Comparison of ENCODE assay signal across 12 mouse cellular contexts in genomic region chr14:7821341-7821740, GRCm38 (mm10). TPM values are rescaled to one million over a fixed set of nuclear protein-coding genes. Genes with fewer than 3 reads are reported as not detected.
DNase-seq lines count a peak whose midpoint lies in the region; ATAC-seq lines count a peak whose summit lies in the region.
"Had no signal": no experiment of that assay in that cellular context is flagged by ENCODE, and none has a peak within 500 bp of the region (broad histone marks: within the 10 kb centered on the region; RNA-seq: fewer than 3 reads in every experiment).

No protein-coding gene starts in this region.

- no peak overlapping the region for H3K27ac ChIP-seq in hindbrain, embryonic 13.5 days
- no peak overlapping the region for H3K27ac ChIP-seq in hindbrain, embryonic 10.5 days
- peak overlapping the region; percentile 41; the same call in 1 of the 2 replicates for H3K27ac ChIP-seq in embryonic facial prominence, embryonic 13.5 days
- no peak overlapping the region for H3K27ac ChIP-seq in hindbrain, embryonic 16.5 days (ENCODE audit: low read depth, low read length)
- no peak overlapping the region for H3K27ac ChIP-seq in neural tube, embryonic 14.5 days (ENCODE audit: low read depth, low read length)
- H3K27ac ChIP-seq: kidney, embryonic 15.5 days had no signal

- WGBS in hindbrain, embryonic 13.5 days = 78% methylated on average over 8 of the region's 8 CpGs
- WGBS in hindbrain, embryonic 10.5 days = 77% methylated on average over 8 of the region's 8 CpGs
- 58% methylated on average over 8 of the region's 8 CpGs for WGBS in embryonic facial prominence, embryonic 13.5 days
- 60% methylated on average over 8 of the region's 8 CpGs for WGBS in hindbrain, embryonic 16.5 days
- WGBS in neural tube, embryonic 14.5 days = 41% methylated on average over 8 of the region's 8 CpGs

- no peak for ATAC-seq in hindbrain, embryonic 13.5 days (ENCODE audit: low FRiP score)
- no peak for ATAC-seq in embryonic facial prominence, embryonic 13.5 days (ENCODE audit: insufficient number of reproducible peaks, insufficient read depth, low FRiP score, low TSS enrichment, low read depth)
- no peak for ATAC-seq in hindbrain, embryonic 16.5 days
- no peak for ATAC-seq in neural tube, embryonic 14.5 days (ENCODE audit: low read depth)

- H3K4me1 ChIP-seq in hindbrain, embryonic 13.5 days (replicated peaks) = peaks cover 57% of the 10 kb centered on the region
- H3K4me1 ChIP-seq in hindbrain, embryonic 10.5 days (replicated peaks) = peaks cover 62% of the 10 kb centered on the region
- peaks cover 68% of the 10 kb centered on the region for H3K4me1 ChIP-seq in embryonic facial prominence, embryonic 13.5 days
- H3K4me1 ChIP-seq in hindbrain, embryonic 16.5 days (ENCODE audit: control insufficient read depth, insufficient read depth, low read depth, low read length) = peaks cover 42% of the 10 kb centered on the region
- H3K4me1 ChIP-seq in neural tube, embryonic 14.5 days (ENCODE audit: control insufficient read depth, insufficient read depth, low read length) = peaks cover 36% of the 10 kb centered on the region

- DNase-seq in hindbrain, embryonic 10.5 days (ENCODE audit: low spot score) = no peak
- no peak for DNase-seq in urinary bladder, postnatal 36 days (ENCODE audit: low spot score in 2 of 2)
- DNase-seq in layer of hippocampus, postnatal 36 days = no peak
- DNase-seq: lung, postnatal 14 days had no signal

- no peaks in the 10 kb centered on the region for H3K9me3 ChIP-seq in hindbrain, embryonic 13.5 days
- H3K9me3 ChIP-seq in hindbrain, embryonic 10.5 days = no peaks in the 10 kb centered on the region
- no peaks in the 10 kb centered on the region for H3K9me3 ChIP-seq in embryonic facial prominence, embryonic 13.5 days
- no peaks in the 10 kb centered on the region for H3K9me3 ChIP-seq in hindbrain, embryonic 16.5 days (ENCODE audit: control insufficient read depth, low read length)
- H3K9me3 ChIP-seq in neural tube, embryonic 14.5 days (ENCODE audit: control insufficient read depth, low read length) = no peaks in the 10 kb centered on the region
- H3K9me3 ChIP-seq: kidney, embryonic 15.5 days had no signal

- H3K4me3 ChIP-seq in hindbrain, embryonic 13.5 days = peak overlapping the region; percentile 4; the same call in 1 of the 2 replicates
- H3K4me3 ChIP-seq in hindbrain, embryonic 10.5 days = no peak overlapping the region
- H3K4me3 ChIP-seq in embryonic facial prominence, embryonic 13.5 days = no peak overlapping the region
- H3K4me3 ChIP-seq in hindbrain, embryonic 16.5 days (ENCODE audit: low read length) = no peak overlapping the region
- no peak overlapping the region for H3K4me3 ChIP-seq in neural tube, embryonic 14.5 days (ENCODE audit: low read depth, low read length)
- H3K4me3 ChIP-seq: kidney, embryonic 15.5 days had no signal

- no peaks in the 10 kb centered on the region for H3K27me3 ChIP-seq in hindbrain, embryonic 13.5 days
- peaks cover 8% of the 10 kb centered on the region; the same call in 1 of the 2 replicates for H3K27me3 ChIP-seq in hindbrain, embryonic 10.5 days (ENCODE audit: insufficient read depth, poor library complexity, severe bottlenecking)
- no peaks in the 10 kb centered on the region for H3K27me3 ChIP-seq in embryonic facial prominence, embryonic 13.5 days
- no peaks in the 10 kb centered on the region for H3K27me3 ChIP-seq in hindbrain, embryonic 16.5 days (replicated peaks; ENCODE audit: control insufficient read depth, insufficient read depth, low read length)
- H3K27me3 ChIP-seq in neural tube, embryonic 14.5 days (ENCODE audit: control insufficient read depth, insufficient read depth, low read length) = peaks cover 2% of the 10 kb centered on the region; the same call in 1 of the 2 replicates
- H3K27me3 ChIP-seq: kidney, embryonic 15.5 days had no signal

- H3K36me3 ChIP-seq in hindbrain, embryonic 13.5 days = no peaks in the 10 kb centered on the region
- no peaks in the 10 kb centered on the region for H3K36me3 ChIP-seq in hindbrain, embryonic 10.5 days
- H3K36me3 ChIP-seq in embryonic facial prominence, embryonic 13.5 days = no peaks in the 10 kb centered on the region
- H3K36me3 ChIP-seq in hindbrain, embryonic 16.5 days (ENCODE audit: control insufficient read depth, insufficient read depth, low read length) = no peaks in the 10 kb centered on the region
- H3K36me3 ChIP-seq in neural tube, embryonic 14.5 days (ENCODE audit: control insufficient read depth, insufficient read depth, low read length) = no peaks in the 10 kb centered on the region
- H3K36me3 ChIP-seq: kidney, embryonic 15.5 days had no signal

- H3K4me2 ChIP-seq in hindbrain, embryonic 13.5 days = peak overlapping the region; percentile 83
- H3K4me2 ChIP-seq in embryonic facial prominence, embryonic 13.5 days = peak overlapping the region; percentile 88
- peak overlapping the region; percentile 83 for H3K4me2 ChIP-seq in hindbrain, embryonic 16.5 days (ENCODE audit: low read length)
- peak overlapping the region; percentile 93; the same call in 1 of the 2 replicates for H3K4me2 ChIP-seq in neural tube, embryonic 14.5 days (ENCODE audit: low read depth, low read length)
- H3K4me2 ChIP-seq: kidney, embryonic 15.5 days had no signal

- no peak overlapping the region for H3K9ac ChIP-seq in hindbrain, embryonic 13.5 days
- H3K9ac ChIP-seq in embryonic facial prominence, embryonic 13.5 days = no peak overlapping the region
- H3K9ac ChIP-seq in hindbrain, embryonic 16.5 days (ENCODE audit: low read depth, low read length) = no peak overlapping the region
- H3K9ac ChIP-seq in neural tube, embryonic 14.5 days (replicated peaks; ENCODE audit: low read depth, low read length) = no peak overlapping the region
- H3K9ac ChIP-seq: kidney, embryonic 15.5 days had no signal

RNA-seq across cellular contexts. Expression of gene Flnb, which starts 3.6 kb away (rescaled TPM):
- polyA plus RNA-seq in hindbrain, embryonic 13.5 days (2015; fragmentation: Nextera tagmentation; extraction: Ambion mirVana) = 6.5 and 7.4 TPM in 2 replicates
- polyA plus RNA-seq in hindbrain, embryonic 10.5 days (2016; fragmentation: Nextera tagmentation; extraction: Ambion mirVana) = 17.2 and 19.8 TPM in 2 replicates
- polyA plus RNA-seq in embryonic facial prominence, embryonic 13.5 days (2015; fragmentation: Nextera tagmentation; extraction: Ambion mirVana) = 23.9 and 30.7 TPM in 2 replicates
- 6.3 and 12.2 TPM in 2 replicates for polyA plus RNA-seq in hindbrain, embryonic 16.5 days (2015; fragmentation: Nextera tagmentation; extraction: Ambion mirVana)
- polyA plus RNA-seq in neural tube, embryonic 14.5 days (2014; fragmentation: Nextera tagmentation; extraction: Ambion mirVana) = 7.0 and 9.0 TPM in 2 replicates
- 10 to 100 TPM; 37.0 to 73.4 TPM for total RNA-seq in layer of hippocampus, postnatal 36 days (2021)

RNA-seq across cellular contexts. Expression of gene Gm26661, which starts 30.0 kb away (rescaled TPM):
- not detected in 2 replicates for polyA plus RNA-seq in hindbrain, embryonic 13.5 days (2015; fragmentation: Nextera tagmentation; extraction: Ambion mirVana)
- not detected in 2 replicates for polyA plus RNA-seq in hindbrain, embryonic 10.5 days (2016; fragmentation: Nextera tagmentation; extraction: Ambion mirVana)
- not detected in 2 replicates for polyA plus RNA-seq in embryonic facial prominence, embryonic 13.5 days (2015; fragmentation: Nextera tagmentation; extraction: Ambion mirVana)
- polyA plus RNA-seq in hindbrain, embryonic 16.5 days (2015; fragmentation: Nextera tagmentation; extraction: Ambion mirVana) = 0.38 TPM in 1 of 2 replicates, not detected in the other
- polyA plus RNA-seq in neural tube, embryonic 14.5 days (2014; fragmentation: Nextera tagmentation; extraction: Ambion mirVana) = not detected in 2 replicates
- not detected for total RNA-seq in layer of hippocampus, postnatal 36 days (2021)
- total RNA-seq: granulocyte monocyte progenitor cell, adult 5-6 weeks had no signal
- polyA plus RNA-seq: forebrain, embryonic 11.5 days; kidney, embryonic 15.5 days; stomach, embryonic 14.5 days had no signal
